Mouse (Mus musculus) hindbrain, embryonic 11.5 days (tissue): ENCODE measurements around the gene Apof. TPM values are rescaled to one million over a fixed set of nuclear protein-coding genes. Genes with fewer than 3 reads are reported as not detected.
A peak's percentile ranks its signal among the peaks of the same experiment; 100 is the strongest.
"Not testable (repeated sequence)": the region's sequence is repeated elsewhere in the genome, so short reads cannot be mapped to it uniquely, and the experiment has no call there.

ENCODE experiments used
- ATAC-seq: fragments of 200-750 bp; cut with Nextera tagmentation; 2 replicates; pipeline ENCODE4 v1.8.0; 2017; ENCODE audit warnings: mild to moderate bottlenecking, moderate TSS enrichment, moderate library complexity; ENCODE audit not compliant: low FRiP score
- DNase-seq: peaks from one replicate; pipeline ENCODE4 v3.0.0-alpha.2; 2015; ENCODE audit warnings: low spot score
- H3K27ac ChIP-seq: fragments of 300-500 bp; sonication (generic); 2 replicates; pipeline ENCODE4 v1.5.1; 2014; ENCODE audit warnings: mild to moderate bottlenecking, low read depth, low read length
- H3K27me3 ChIP-seq: fragments of 300-500 bp; sonication (generic); 2 replicates; pipeline ENCODE4 v1.6.1; 2014; ENCODE audit warnings: mild to moderate bottlenecking, low read length, moderate library complexity, mixed read lengths; ENCODE audit not compliant: control insufficient read depth, insufficient read depth
- H3K36me3 ChIP-seq: fragments of 300-500 bp; sonication (generic); 2 replicates; pipeline ENCODE4 v1.6.1; 2014; ENCODE audit warnings: mild to moderate bottlenecking, low read length, moderate library complexity, mixed read lengths; ENCODE audit not compliant: control insufficient read depth, insufficient read depth
- H3K4me1 ChIP-seq: fragments of 300-500 bp; sonication (generic); replicated peaks from 2 replicates; pipeline ENCODE4 v1.6.1; 2014; ENCODE audit warnings: low read length, mixed read lengths; ENCODE audit not compliant: control insufficient read depth, insufficient read depth
- H3K4me2 ChIP-seq: fragments of 300-500 bp; sonication (generic); replicated peaks from 2 replicates; pipeline ENCODE4 v1.6.1; 2014; ENCODE audit warnings: mild to moderate bottlenecking, low read depth, low read length
- H3K4me3 ChIP-seq: fragments of 300-500 bp; sonication (generic); 2 replicates; pipeline ENCODE4 v1.5.1; 2014; ENCODE audit warnings: low read depth, low read length
- H3K9ac ChIP-seq: fragments of 300-500 bp; sonication (generic); 2 replicates; pipeline ENCODE4 v1.6.1; 2014; ENCODE audit warnings: low read depth, low read length
- H3K9me3 ChIP-seq: fragments of 300-500 bp; sonication (generic); 2 replicates; pipeline ENCODE4 v1.6.1; 2016; ENCODE audit warnings: low read length; ENCODE audit not compliant: control insufficient read depth
- WGBS: fragments of 180-500 bp; shearing (Covaris S2); extraction: QIAGEN DNeasy Blood & Tissue Kit; methylation state at CpG from one replicate; pipeline ENCODE4 v1.1.7; 2014; 5-methylcytosine and 5-hydroxymethylcytosine counted together
- polyA plus RNA-seq: library from polyadenylated mRNA; unstranded; fragments of >200 nt; fragmentation: Nextera tagmentation; extraction: Ambion mirVana; gene quantifications from 2 replicates; pipeline ENCODE4 v1.2.1, GENCODE M21; 2014

Gene Apof
- polyA plus RNA-seq, 1 experiment from 2014 or later, result not detected

DNA sequence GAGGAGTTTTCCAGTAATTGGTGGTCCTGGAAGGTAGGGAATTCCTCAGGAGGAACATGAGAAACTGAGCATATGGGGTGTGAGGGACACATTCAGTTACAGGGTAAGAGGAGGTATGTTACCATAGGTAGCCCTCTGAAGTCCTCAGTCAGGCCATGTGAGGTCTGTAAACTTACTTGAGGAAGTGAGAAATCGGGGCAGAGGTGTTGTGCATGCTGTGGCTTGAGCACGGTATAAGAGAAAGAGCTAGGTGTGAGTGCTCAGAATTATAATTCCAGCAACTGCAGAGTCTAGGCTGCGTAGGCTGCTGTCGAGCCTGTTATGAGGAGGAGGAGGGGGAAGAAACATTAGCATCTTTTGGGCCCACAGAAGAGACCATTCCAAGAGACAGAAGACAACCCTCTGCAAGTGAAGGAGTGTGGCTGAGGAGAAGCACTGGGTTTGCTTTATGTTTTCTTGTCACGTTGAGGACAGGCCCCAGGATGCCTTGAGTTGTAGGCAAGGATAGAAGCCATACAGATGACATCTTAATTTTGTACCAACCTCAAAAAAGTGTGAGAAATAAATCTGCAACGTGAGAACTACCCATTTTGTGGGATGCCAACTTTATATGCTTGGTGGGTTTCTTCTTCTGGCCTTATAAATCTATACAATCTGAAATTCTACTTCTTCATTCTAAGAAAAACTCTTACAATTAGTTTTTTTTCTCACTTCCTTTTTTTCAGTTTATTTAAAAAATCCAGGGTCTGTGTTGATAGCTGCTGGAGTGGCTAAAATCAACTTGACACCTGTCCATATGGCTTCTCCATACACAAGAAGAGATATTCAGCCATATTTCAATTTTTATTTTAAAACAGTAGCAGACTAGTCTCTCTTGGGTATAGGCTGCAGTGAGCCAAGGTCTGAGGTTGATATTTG, 4.8 kb upstream of the Apof start:
- Histone ChIP-seq H3K36me3 (no peaks in the 10 kb centered on the region), H3K4me3 (no peak overlapping the region), H3K27ac (no peak overlapping the region), H3K9ac (no peak overlapping the region), H3K4me2 (no peak overlapping the region), H3K9me3 (no peaks in the 10 kb centered on the region), H3K4me1 (no peaks in the 10 kb centered on the region), H3K27me3 (no peaks in the 10 kb centered on the region)
- 84% methylated on average over 6 of the region's 6 CpGs for WGBS
- DNase-seq (no peak), ATAC-seq (no peak)

DNA sequence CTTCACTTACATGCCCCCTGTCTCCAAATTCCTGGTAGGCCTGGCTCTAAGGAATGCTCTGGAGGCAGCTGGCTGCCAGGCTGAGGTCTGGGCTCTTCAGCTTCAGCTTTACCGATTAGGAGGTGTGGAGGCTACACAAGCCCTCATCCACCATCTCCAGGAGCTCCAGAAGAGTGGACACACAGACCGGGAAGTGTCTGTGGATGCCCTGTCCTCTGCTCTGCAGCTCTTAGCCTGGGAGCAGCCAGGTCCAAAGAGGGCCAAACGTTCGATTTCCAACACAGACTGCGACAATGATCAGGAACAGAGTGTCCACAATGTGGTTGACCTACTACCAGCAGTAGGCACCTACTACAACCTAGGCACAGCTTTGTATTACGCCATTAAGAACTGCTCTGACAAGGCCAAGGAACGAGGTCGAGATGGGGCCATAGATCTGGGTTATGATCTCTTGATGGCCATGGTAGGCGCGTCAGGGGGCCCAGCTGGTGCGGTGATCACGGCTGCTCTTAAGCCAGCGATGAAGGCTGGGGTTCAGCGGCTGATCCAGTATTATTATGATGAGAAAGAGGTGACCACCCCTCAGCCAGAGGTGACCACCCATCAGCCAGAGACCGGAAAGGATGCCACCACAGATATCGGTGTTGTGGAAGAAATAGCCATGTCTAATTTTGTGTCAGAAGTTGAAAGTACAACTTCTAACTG, 887 bp downstream of the Apof start:
- no peak overlapping the region for H3K4me2 ChIP-seq
- WGBS, result 90% methylated on average over 16 of the region's 16 CpGs
- no peaks in the 10 kb centered on the region for H3K36me3 ChIP-seq
- H3K27me3 ChIP-seq, result no peaks in the 10 kb centered on the region
- no peaks in the 10 kb centered on the region for H3K9me3 ChIP-seq
- no peak for DNase-seq
- no peak overlapping the region for H3K27ac ChIP-seq
- no peak for ATAC-seq
- no peaks in the 10 kb centered on the region for H3K4me1 ChIP-seq
- no peak overlapping the region; the same call in 1 of the 2 replicates for H3K4me3 ChIP-seq
- H3K9ac ChIP-seq, result no peak overlapping the region; the same call in 1 of the 2 replicates

DNA sequence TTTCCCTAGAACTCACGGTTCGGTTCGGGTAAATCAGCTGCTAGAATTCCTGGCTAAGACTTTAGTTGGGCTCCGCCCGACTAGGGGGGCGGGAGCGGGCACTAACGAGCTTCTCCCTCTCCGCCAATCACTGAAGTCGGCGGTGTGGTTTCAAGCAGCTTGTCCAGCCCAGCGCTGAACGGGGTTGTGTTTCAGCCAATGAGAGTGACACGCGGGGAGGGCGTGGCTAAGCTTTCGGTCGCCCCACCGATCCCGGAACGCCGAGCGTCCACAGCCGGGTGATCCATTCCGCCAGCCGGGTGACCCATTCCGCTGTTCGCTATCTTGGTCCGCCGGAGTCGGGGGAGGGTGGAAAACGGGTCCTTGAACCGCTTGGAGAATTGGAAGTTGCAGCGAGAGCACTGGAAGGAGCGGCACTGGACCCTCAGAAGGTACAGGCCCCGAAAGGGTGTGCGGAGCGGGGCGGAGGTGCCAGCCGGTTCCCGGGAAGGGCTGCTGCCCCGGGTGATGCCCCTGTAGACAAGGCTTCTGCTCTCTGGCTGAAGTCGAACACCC, 1.9 kb downstream of the Apof start, which contains the start of gene Stat2:
Gene Stat2, plus strand, starts transcription at position 273 of the 555 bp plus-strand sequence.
- Histone ChIP-seq H3K27ac (peak within 1 kb of the TSS; percentile 77), H3K4me1 (no peaks in the 10 kb centered on the region), H3K9me3 (no peaks in the 10 kb centered on the region), H3K4me2 (peak within 1 kb of the TSS; percentile 63), H3K9ac (peak within 1 kb of the TSS; percentile 92), H3K27me3 (no peaks in the 10 kb centered on the region), H3K36me3 (no peaks in the 10 kb centered on the region), H3K4me3 (peak within 1 kb of the TSS; percentile 78)
- DNase-seq (peak; percentile 96), ATAC-seq (peak; percentile 99)
- WGBS, result under 1% methylated on average over 42 of the region's 43 CpGs

DNA sequence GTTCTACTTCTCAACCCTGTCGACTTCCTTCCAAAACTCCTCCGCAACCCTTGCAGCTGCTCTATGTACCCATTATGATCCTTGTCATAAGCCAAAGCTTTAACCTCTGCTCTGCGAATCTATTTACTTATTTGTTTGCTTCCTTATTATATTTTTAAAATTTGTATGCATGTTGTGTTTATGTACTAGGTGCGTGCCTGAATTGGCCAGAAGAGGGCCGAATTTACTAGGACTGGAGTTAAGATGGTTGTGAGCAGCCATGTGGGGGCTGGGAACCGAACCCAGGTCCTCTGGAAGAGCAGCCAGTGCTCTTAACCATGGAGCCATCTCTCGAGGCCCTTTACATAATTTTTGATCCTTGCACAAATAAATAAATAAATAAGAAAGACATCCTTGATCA, 2.4 kb downstream of the Apof start:
- peak overlapping the region; percentile 77 for H3K27ac ChIP-seq
- H3K4me1 ChIP-seq, result no peaks in the 10 kb centered on the region
- H3K4me2 ChIP-seq, result peak overlapping the region; percentile 63
- DNase-seq (no peak), ATAC-seq (no peak)
- 43% methylated on average over 7 of the region's 7 CpGs for whole genome bisulfite sequencing
- H3K27me3 ChIP-seq, result no peaks in the 10 kb centered on the region
- H3K9me3 ChIP-seq, result no peaks in the 10 kb centered on the region
- no peaks in the 10 kb centered on the region for H3K36me3 ChIP-seq
- H3K4me3 ChIP-seq, result peak overlapping the region; percentile 78
- H3K9ac ChIP-seq, result peak overlapping the region; percentile 92

DNA sequence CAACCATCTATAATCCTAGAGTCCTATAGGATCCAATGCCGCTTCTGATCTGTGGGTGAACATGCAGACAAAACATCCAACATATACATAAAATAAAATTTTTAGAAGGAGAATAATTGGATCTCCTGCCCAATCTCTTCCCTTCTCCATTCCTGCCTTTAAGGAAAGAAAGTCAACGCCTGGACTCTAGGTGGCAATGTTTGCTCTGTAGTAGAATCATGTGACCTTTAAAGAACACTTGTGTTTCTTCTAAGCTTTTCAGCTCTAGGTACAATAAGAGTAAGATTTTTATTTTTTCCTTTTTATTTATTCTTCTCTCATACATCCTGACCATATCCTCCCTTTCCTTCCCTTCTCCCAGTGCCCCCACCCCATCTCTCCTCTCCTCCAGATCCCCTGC, 3.4 kb downstream of the Apof start:
- Histone ChIP-seq H3K4me1 (no peaks in the 10 kb centered on the region), H3K9me3 (no peaks in the 10 kb centered on the region), H3K36me3 (0 out of 2 replicates have a peak, but pooled peaks cover 2% of the 10 kb centered on the region), H3K27ac (no peak overlapping the region), H3K9ac (no peak overlapping the region), H3K4me3 (no peak overlapping the region), H3K27me3 (no peaks in the 10 kb centered on the region), H3K4me2 (no peak overlapping the region)
- 61% methylated on average over 2 of the region's 2 CpGs for WGBS
- ATAC-seq (no peak), DNase-seq (no peak)

DNA sequence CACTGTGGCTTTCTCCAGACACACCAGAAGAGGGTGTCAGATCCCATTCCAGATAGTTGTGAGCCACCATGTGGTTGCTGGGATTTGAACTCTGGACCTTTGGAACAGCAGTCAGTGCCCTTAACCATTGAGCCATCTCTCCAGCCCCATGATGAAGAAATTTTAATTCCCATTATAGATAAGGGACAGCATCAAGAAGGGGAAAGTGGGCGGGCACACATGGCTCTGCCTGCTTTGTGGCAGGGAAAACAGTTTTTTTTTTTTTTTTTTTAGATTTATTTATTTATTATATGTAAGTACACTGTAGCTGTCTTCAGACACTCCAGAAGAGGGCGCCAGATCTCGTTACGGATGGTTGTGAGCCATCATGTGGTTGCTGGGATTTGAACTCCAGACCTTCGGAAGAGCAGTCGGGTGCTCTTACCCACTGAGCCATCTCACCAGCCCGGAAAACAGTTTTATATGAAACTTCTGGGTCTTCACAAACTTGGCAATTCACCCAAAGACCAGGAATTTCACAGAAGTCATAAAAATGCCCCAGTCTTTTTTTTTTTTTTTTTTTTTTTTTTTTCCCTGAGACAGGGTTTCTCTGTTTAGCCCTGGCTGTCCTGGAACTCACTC, 4.5 kb downstream of the Apof start:
- H3K4me3 ChIP-seq, H3K4me1 ChIP-seq, H3K36me3 ChIP-seq, H3K27me3 ChIP-seq, H3K9ac ChIP-seq, H3K9me3 ChIP-seq, H3K27ac ChIP-seq, DNase-seq, ATAC-seq, H3K4me2 ChIP-seq: not testable (repeated sequence)
- 92% methylated on average over 4 of the region's 7 CpGs for WGBS

DNA sequence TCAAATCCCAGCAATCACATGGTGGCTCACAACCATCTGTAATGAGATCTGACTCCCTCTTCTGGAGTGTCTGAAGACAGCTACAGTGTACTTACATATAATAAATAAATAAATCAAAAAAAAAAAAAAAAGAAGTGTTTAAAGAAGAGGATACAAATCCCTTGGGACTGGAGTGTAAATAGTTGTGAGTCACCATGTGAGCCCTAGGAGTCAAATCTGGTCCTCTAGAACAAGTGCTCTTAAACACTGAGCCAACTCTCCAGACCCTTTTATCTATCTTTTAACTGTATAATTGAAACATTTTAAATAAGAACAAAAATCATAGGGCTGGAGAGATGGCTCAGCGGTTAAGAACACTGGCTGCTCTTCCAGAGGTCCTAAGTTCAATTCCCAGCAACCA, 6.9 kb downstream of the Apof start:
- H3K4me3 ChIP-seq, H3K27me3 ChIP-seq, H3K36me3 ChIP-seq, H3K9ac ChIP-seq, DNase-seq, H3K9me3 ChIP-seq, H3K4me1 ChIP-seq, H3K4me2 ChIP-seq, ATAC-seq, H3K27ac ChIP-seq: not testable (repeated sequence)
- WGBS, result 93% methylated on average over 1 of the region's 1 CpGs

DNA sequence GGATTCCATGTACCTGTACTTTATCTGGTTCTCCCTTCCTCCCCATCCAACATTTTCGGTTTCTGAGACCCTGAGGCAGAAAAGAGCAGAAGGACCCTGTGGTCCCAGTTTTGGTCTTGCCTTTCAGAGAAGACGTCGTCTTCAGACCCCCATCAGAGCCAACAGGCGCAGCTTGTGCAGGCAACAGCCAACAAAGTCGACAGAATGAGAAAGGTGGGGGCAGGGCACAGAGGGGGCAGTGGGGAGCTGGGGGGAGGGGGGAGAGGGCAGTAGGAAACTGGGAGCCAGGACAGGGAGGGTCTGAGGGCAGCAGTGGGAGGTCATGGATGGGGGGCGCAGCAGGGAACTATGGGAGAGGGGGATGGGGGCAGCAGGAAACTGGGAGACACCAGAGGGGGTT, 9.7 kb downstream of the Apof start:
- Histone ChIP-seq H3K9me3 (no peaks in the 10 kb centered on the region), H3K9ac (no peak overlapping the region), H3K27me3 (no peaks in the 10 kb centered on the region), H3K4me1 (no peaks in the 10 kb centered on the region), H3K36me3 (peaks cover 2% of the 10 kb centered on the region; the same call in 1 of the 2 replicates), H3K4me2 (no peak overlapping the region), H3K4me3 (no peak overlapping the region), H3K27ac (no peak overlapping the region)
- ATAC-seq (no peak), DNase-seq (no peak)
- WGBS, result 52% methylated on average over 6 of the region's 6 CpGs
